Mouse (Mus musculus): ENCODE results near the gene Bbs7. TPM values are rescaled to one million over a fixed set of nuclear protein-coding genes. Genes with fewer than 3 reads are reported as not detected.

The Bbs7 gene
- 17.2 and 18.3 TPM in 2 replicates for polyA plus RNA-seq (2015; fragmentation: Nextera tagmentation; extraction: Ambion mirVana)

DNA sequence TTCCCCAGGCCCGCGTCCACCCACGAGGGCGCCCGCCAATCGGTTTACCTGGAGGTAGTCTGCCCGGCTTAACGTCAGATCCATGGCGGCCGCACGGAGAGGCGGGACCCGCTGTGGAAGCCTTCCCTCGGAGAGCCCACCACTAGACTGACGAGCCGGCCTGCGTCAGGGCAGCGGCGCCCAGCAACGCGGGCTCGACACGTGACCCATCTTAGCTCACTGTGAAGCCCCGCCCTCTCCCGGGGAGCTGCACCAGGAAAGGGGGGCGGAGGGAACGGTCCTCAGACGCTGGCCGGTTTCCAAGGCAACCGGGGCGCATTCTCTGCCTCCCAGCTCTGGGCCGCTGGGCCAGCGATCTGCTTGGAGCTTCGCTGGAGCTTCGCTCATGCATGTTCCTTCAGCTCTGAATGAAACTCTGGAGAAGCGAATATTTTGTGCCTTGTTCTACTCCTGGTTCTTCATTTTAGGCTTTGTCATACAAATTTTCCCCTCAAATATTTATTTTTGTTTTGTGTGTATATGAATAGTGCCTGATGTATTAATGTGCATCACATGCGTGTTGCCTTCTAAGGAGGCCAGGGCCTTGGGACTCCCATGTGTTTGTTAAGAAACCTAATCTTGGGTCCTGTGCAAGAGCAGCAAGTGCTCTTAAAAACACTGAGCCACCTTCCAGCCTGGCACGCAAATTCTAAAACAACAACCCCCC, at the start of gene Bbs7:
Gene Bbs7, minus strand, starts transcription at position 276 of the 706 bp plus-strand sequence.

DNA sequence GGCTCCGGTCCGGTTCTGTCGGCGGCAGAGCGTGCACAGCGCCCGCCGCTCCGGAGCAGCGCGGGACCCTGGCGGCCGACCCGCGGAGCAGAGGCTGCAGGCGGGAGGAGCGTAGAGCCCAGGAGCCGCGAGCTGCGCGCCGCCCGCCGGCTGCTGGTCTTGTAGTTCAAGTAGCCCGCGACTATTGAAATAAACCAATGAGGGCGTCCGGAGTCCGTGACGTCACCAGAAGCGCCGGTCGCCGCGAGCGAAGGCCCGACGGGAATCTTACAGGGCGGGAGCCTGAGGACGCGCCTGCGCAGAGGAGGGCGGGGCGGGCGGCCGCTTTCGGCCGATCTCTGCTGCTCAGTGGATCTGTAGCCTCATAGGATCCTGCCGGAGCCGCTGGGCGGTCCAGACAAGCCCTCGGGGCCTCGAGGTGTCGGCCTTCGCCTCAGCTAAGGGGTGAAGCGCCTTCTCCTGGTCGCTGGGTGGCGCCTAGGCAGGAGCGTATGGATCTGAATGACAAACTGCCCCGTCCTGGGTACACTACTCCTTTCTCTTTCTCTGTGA, 41.4 kb downstream of the Bbs7 start, which contains the start of gene Ccna2:
Gene Ccna2, minus strand, starts transcription at position 324 of the 552 bp plus-strand sequence.

DNA sequence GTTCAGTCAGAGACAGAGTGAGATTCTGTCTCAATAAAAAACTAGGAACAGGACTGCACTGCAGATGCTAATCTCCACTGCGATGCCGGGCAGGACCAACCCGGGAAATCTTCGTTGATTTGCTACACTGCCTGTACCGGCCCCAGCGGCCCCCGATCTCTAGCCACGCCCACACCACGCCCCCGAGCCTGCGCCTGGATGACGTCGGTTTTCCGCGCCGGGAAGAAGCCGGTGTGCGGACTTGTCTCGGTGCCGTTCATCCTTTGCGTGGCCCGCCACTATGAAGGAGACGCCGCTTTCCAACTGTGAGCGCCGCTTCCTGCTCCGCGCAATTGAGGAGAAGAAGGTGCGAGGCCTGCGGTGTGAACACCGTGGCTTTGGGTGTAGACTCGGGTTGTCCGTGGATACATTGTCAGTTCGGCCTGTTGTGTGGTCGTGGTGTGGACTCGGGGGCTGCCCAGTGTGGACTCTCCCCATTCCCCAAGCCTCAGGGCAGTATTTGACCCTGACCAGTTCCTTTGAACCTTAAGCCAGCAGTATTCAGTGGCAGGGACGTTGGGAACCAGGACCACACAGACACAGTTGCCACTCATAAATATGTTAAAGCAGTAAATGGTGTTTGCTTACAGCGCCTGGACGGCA, 60.8 kb downstream of the Bbs7 start, which contains the start of gene Exosc9:
Gene Exosc9, plus strand, starts transcription at position 201 of the 642 bp plus-strand sequence.

Other genes starting within 250 kb of the Bbs7 start
- 86.6 and 111 TPM in 2 replicates for gene Anxa5, start 137.6 kb downstream of the Bbs7 start, polyA plus RNA-seq (2015; fragmentation: Nextera tagmentation; extraction: Ambion mirVana)
- 0.61 and 1.5 TPM in 2 replicates for gene 1810062G17Rik, start 137.5 kb downstream of the Bbs7 start, polyA plus RNA-seq (2015; fragmentation: Nextera tagmentation; extraction: Ambion mirVana)
- 0.41 and 0.89 TPM in 2 replicates for gene Gm11549, start 91.7 kb downstream of the Bbs7 start, polyA plus RNA-seq (2015; fragmentation: Nextera tagmentation; extraction: Ambion mirVana)
- gene Exosc9, start 60.9 kb downstream of the Bbs7 start, polyA plus RNA-seq (2015; fragmentation: Nextera tagmentation; extraction: Ambion mirVana), result 61.0 and 62.7 TPM in 2 replicates
- gene Ccna2, start 41.3 kb downstream of the Bbs7 start, polyA plus RNA-seq (2015; fragmentation: Nextera tagmentation; extraction: Ambion mirVana), result 11.6 and 12.5 TPM in 2 replicates
- gene Trpc3, start 76.7 kb upstream of the Bbs7 start, polyA plus RNA-seq (2015; fragmentation: Nextera tagmentation; extraction: Ambion mirVana), result 18.6 and 21.0 TPM in 2 replicates
- gene 4932438A13Rik, start 249.6 kb upstream of the Bbs7 start, polyA plus RNA-seq (2015; fragmentation: Nextera tagmentation; extraction: Ambion mirVana), result 50.5 and 60.3 TPM in 2 replicates

Data from neural tube, postnatal 0 days (tissue).